Mouse (Mus musculus): ENCODE results near the gene Plekho2. TPM values are rescaled to one million over a fixed set of nuclear protein-coding genes. Genes with fewer than 3 reads are reported as not detected.
A peak's percentile ranks its signal among the peaks of the same experiment; 100 is the strongest.

Gene Plekho2
- total RNA-seq, 4 experiments from 2014 or later, result 2.7 to 4.0 (median 3.0) TPM

GRCm38 (mm10) chr9:65531283-65531682 is 48.6 kb downstream of the Plekho2 start:
- no peak for DNase-seq (ENCODE audit: low spot score in 2 of 2)

- no peak for DNase-seq (ENCODE audit: low spot score in 2 of 2)
Observed at GRCm38 (mm10) chr9:65529659-65530058, 50.2 kb downstream of the Plekho2 start.

- peak; percentile 16 to 45 for DNase-seq (ENCODE audit: low spot score in 2 of 2)
Observed at GRCm38 (mm10) chr9:65528417-65529038, 51.3 kb downstream of the Plekho2 start.

GRCm38 (mm10) chr9:65525445-65526195 is 54.2 kb downstream of the Plekho2 start:
- DNase-seq (ENCODE audit: low spot score in 2 of 2), result no peak

DNA sequence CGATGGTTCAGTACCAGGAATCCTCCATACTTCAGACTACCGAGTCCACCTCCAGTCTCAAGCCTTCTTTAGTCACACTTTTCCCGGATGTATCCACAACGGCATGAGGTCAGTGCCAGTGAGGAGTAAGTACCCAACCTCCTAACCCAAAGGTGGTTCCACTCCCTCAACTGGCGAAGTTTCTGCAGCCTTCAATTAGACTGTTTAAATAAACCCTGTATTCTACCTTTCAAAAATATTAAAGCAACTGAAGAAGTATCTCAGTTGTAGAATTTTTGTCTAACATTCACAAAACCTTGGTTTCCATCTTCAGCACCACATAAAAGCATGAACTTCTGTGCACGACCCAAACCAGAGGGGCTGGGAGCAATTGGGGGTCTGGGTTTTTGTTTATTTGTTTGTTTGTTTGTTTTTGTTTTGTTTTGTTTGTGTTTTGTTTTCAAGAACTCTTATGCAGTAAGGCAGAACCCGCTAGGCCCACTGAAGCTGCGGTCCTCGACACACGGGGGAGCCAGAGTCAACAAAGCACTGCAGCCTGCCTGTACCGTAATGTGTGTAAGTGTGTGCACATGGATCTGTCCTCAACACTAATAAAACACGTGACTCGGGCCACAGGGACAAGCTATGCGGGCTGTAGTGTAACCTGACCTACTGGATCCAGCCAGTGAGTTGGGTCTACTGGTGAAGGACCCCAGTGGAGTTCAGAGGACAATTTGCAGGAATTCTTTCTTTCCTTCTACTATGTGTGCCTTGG is 56.1 kb downstream of the Plekho2 start:
- peak; percentile 71 to 82 for DNase-seq (ENCODE audit: low spot score in 2 of 2)

DNA sequence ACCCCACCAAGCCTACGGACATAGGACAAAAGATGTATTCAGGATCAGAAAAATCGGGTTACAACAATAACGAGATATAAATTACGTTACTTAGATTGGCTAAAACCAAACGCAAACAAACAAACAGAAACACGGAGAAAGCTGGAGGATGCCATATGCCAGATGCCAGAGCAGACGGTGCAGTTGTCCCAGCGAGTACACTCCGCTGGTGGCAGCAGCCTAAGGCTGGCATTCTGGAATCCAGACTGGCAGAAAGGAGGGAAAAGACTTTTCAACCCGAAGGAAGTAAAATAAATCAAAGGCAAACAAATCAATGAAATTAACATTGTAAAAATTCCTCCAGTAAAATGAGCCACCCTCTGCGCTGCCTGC is 59.3 kb downstream of the Plekho2 start:
- DNase-seq (ENCODE audit: low spot score in 2 of 2), result no peak

GRCm38 (mm10) chr9:65519807-65520504 is 59.9 kb downstream of the Plekho2 start, which contains the start of gene Ankdd1a:
Gene Ankdd1a (minus strand): TSS chr9:65520193.
- DNase-seq (ENCODE audit: low spot score in 2 of 2), result no peak

- DNase-seq (ENCODE audit: low spot score in 2 of 2), result no peak
Observed at GRCm38 (mm10) chr9:65514851-65515261, 65.0 kb downstream of the Plekho2 start.

- no peak for DNase-seq (ENCODE audit: low spot score in 2 of 2)
Observed at GRCm38 (mm10) chr9:65514431-65514830, 65.4 kb downstream of the Plekho2 start.

DNA sequence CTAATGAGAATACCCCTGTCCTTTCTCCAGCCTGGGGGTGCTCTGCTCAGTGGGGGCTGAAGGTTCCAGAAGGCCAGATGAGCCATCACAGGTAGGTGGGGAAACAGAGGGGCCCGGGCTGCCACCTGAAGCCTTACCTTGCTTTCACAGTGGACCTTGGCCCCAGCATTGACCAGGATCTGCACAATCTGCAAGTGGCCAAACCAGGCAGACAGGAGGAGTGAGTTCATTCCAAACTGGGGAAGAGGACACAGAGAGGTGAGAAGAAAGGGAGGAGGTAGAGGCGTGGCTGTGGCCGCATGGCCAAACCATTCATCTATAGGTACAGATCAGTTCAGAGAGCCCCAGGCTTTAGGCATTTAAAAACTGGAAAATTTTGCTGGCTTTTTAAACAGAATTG is 67.3 kb downstream of the Plekho2 start:
- no peak for DNase-seq (ENCODE audit: low spot score in 2 of 2)

DNA sequence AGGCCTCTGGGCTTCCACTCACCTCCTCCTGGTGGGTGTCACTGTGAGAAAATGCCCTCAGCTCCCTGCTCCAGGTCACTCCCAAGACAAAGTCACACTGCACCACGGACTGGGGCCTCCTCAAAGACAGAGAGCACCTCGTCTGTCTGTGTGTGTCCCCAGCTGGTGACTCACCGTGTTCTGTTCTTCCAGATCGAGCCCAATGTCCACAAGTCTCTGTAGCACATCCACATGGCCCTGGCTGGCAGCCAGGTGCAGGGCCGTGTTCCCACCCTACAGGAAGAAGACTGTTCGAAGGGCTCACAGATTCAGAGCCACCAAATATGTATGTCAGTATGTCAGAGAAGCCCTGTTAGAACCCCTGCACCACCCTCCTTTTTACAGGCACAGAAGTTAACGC is 71.4 kb downstream of the Plekho2 start:
- no peak for DNase-seq (ENCODE audit: low spot score in 2 of 2)

- no peak for DNase-seq (ENCODE audit: low spot score in 2 of 2)
Observed at GRCm38 (mm10) chr9:65502721-65503505, 76.9 kb downstream of the Plekho2 start.

Other genes with a start within 250 kb of the Plekho2 start
- gene Pdcd7, start 233.9 kb downstream of the Plekho2 start, total RNA-seq (2022), result 10 to 100 TPM; 12.1 to 19.7 (median 15.0) TPM
- under 1 TPM in 3 of 4 experiments, not detected in 1; 0.31 to 0.52 (median 0.46) TPM for gene Ubap1l, start 219.0 kb downstream of the Plekho2 start, total RNA-seq (2022)
- 10 to 100 TPM in 3 of 4 experiments, 1 to 10 TPM in 1; 9.8 to 12.3 (median 11.4) TPM for gene Kbtbd13, start 188.4 kb downstream of the Plekho2 start, total RNA-seq (2022)
- gene Rasl12, start 181.5 kb downstream of the Plekho2 start, total RNA-seq (2022), result 1 to 10 TPM; 2.1 to 3.8 (median 2.2) TPM
- not detected for gene Slc51b, start 157.1 kb downstream of the Plekho2 start, total RNA-seq (2022)
- 1 to 10 TPM; 4.2 to 6.2 (median 5.3) TPM for gene Mtfmt, start 144.3 kb downstream of the Plekho2 start, total RNA-seq (2022)
- gene Spg21, start 119.1 kb downstream of the Plekho2 start, total RNA-seq (2022), result 10 to 100 TPM in 1 of 4 experiments, 1 to 10 TPM in 3; 5.8 to 15.8 (median 7.6) TPM
- gene Ankdd1a, start 59.8 kb downstream of the Plekho2 start, total RNA-seq (2022), result not detected
- gene Pif1, start 7.1 kb upstream of the Plekho2 start, total RNA-seq (2022), result not detected
- gene Rbpms2, start 49.6 kb upstream of the Plekho2 start, total RNA-seq (2022), result 1 to 10 TPM in 3 of 4 experiments, under 1 TPM in 1; 0.97 to 2.0 (median 1.6) TPM
- 100 to 1,000 TPM; 192 to 246 (median 237) TPM for gene Oaz2, start 88.0 kb upstream of the Plekho2 start, total RNA-seq (2022)
- gene Zfp609, start 247.5 kb upstream of the Plekho2 start, total RNA-seq (2022), result 10 to 100 TPM; 15.8 to 18.8 (median 17.6) TPM

Data from gastrocnemius, adult 8-10 months (tissue).